Mouse (Mus musculus): Measurements from ENCODE around the gene Gm4559.
"Not testable (repeated sequence)": the region's sequence is repeated elsewhere in the genome, so short reads cannot be mapped to it uniquely, and the experiment has no call there.

Gene Gm4559

GRCm38 (mm10) chr7:142279291-142279690, 5.1 kb upstream of the Gm4559 start:
- not testable (repeated sequence) for DNase-seq (ENCODE audit: low read depth in 1 of 2, low spot score in 2 of 2)

DNA sequence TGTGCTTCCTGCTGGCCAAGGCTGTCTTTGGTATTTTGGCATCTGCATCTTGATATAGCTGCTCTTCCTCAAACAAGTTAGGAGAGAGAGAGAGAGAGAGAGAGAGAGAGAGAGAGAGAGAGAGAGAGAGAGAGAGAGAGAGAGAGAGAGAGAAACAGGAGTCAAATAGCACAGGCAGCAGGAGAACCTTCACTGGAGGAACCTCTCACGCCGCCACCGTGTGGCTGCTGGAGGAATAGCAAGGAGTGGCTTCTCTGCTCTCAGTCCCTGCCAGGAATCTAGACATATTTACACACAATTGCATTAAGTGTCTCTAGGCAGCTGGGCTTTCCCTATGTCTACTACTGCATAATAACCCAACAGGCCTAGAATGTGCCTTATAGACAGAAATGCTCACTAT, 4.0 kb upstream of the Gm4559 start:
- DNase-seq (ENCODE audit: low read depth in 1 of 2, low spot score in 2 of 2) = not testable (repeated sequence)

- DNase-seq (ENCODE audit: low read depth in 1 of 2, low spot score in 2 of 2) = not testable (repeated sequence)
Measured at GRCm38 (mm10) chr7:142258254-142258653, 15.9 kb downstream of the Gm4559 start, which contains the start of gene Gm2431. Gene Gm2431, minus strand, starts transcription at chr7:142258354.

GRCm38 (mm10) chr7:142255517-142255916, 18.6 kb downstream of the Gm4559 start:
- DNase-seq (ENCODE audit: low read depth in 1 of 2, low spot score in 2 of 2) = peak in 1 of 2 experiments; percentile 8

- no peak for DNase-seq (ENCODE audit: low read depth in 1 of 2, low spot score in 2 of 2)
Measured at GRCm38 (mm10) chr7:142249824-142250223, 24.3 kb downstream of the Gm4559 start.

DNA sequence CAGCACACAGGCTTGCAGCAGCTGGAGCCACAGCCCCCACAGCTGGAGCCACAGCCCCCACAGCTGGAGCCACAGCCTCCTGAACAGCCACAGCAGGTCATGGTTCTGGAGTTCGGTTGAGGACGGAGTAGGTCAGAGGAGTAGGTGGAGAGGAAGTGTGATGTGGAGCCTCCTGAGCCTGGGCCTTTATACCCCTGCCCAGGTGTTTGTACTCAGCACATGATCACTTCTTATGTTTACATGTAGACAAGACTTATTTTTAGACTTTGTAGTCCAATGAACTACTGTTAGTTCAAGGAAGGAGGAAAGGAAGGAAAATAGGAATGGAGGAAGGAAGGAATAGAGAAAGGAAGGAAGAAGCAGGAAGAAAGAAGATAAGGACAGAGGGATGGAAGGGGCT, 33.2 kb downstream of the Gm4559 start, which contains the start of gene Gm40460:
Gene Gm40460, minus strand, starts transcription at position 101 of the 400 bp plus-strand sequence.
- DNase-seq (ENCODE audit: low read depth in 1 of 2, low spot score in 2 of 2) = no peak

DNA sequence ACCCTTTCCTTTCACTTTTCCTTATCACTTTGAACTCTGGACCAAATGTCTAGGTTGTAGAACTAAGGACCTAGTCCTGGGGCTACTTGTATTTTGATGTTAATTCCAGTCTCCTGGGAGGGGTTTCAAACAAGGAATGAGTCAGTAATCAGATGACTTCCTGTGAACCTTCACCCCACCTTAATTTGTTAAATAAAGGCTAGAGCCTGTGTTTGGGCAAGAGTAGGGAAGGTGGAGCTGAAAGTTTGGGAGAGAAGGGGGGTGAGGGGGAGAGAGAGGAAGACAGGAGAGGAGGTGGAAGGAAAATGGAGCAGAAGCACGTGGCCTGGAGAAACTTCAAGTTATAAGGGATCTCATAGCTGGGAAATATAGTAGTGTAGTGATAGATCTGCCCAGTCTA, 42.6 kb downstream of the Gm4559 start:
- no peak for DNase-seq (ENCODE audit: low read depth in 1 of 2, low spot score in 2 of 2)

- DNase-seq (ENCODE audit: low read depth in 1 of 2, low spot score in 2 of 2) = not testable (repeated sequence)
Measured at GRCm38 (mm10) chr7:142229871-142230270, 44.3 kb downstream of the Gm4559 start, which contains the start of gene Krtap5-5. Gene Krtap5-5, minus strand, starts transcription at chr7:142229971.

DNA sequence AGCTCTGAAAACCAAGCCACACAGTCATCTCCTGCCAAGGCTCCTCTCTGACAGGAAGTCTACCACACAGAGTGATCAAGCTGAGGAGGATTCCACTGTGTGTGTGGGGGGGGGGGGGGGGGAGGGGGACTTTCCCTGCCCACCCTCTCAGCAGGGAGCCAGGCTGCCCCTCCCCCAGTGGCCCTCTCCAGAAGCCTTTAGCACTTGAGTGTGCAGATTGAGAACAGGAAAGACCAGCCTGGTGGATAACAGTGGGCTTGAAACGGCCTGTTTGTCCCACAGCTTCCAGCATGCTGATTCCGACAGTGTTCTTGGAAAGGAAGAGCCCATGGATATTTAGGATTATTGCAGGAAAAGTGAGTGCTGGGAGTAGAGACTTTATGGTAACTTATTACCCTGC, 49.6 kb downstream of the Gm4559 start:
- DNase-seq (ENCODE audit: low read depth in 1 of 2, low spot score in 2 of 2) = no peak

All from monocyte, adult 2 months (primary cell).